Mouse (Mus musculus) G1E (cell line): Measurements from ENCODE around the gene Mmp27.

ENCODE experiments used
- CTCF ChIP-seq: IDR thresholded peaks from 2 replicates; pipeline ENCODE4 v1.5.1; 2012; ENCODE audit warnings: low read depth, low read length, inconsistent platforms, mixed read lengths
- GATA1 ChIP-seq: IDR thresholded peaks from 2 replicates; pipeline ENCODE4 v1.6.1; 2012; ENCODE audit warnings: borderline replicate concordance, low read length, inconsistent platforms, mixed read lengths
- POLR2AphosphoS5 ChIP-seq: IDR thresholded peaks from 2 replicates; pipeline ENCODE4 v1.6.1; 2012; ENCODE audit warnings: low read depth, low read length, inconsistent platforms; ENCODE audit not compliant: insufficient replicate concordance

DNA sequence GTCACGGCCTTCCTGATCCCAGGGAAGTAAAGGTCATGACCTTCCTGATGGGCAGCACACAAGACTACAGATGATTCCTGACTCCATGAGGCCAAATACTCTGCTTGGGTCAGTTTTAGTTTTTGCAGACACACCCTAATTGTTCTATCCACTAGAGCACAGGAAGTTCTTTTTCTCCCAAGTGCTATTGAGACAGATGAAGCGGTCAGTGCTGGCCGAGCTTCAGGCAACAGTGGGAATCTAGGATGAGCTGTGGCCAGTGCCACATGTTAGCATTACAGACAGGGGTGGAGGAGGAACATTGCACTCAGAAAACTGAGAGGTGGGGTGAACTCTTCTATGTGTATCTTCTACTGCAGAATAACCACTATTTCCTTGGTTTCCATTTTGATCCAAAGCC, 4.3 kb downstream of the Mmp27 start:
- TF ChIP-seq CTCF (no peak), GATA1 (no peak), POLR2AphosphoS5 (no peak)
